Mouse (Mus musculus): Measurements from ENCODE around the gene Ipo4. TPM values are rescaled to one million over a fixed set of nuclear protein-coding genes. Genes with fewer than 3 reads are reported as not detected.

Ipo4 gene
- polyA plus RNA-seq, 1 experiment from 2014 or later: 71.1 TPM

DNA sequence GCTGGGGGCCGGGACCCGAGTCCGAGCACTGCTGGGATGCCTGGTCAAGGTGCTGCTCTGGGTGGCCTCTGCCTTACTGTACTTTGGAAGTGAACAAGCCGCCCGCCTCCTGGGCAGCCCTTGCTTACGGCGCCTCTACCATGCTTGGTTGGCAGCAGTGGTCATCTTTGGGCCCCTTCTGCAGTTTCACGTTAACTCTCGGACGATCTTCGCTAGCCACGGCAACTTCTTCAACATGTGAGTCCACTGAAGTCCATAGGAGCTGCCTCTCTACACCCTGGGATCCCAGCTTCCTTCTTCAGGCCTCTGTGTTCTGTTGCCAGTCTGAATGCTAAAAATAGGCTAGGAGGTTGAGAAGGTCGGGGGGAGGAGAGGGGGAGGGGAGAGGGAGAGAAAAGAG lies 60.0 kb downstream of the Ipo4 start:
- Histone ChIP-seq H3K4me3 (ENCODE audit: low read length) (no peak overlapping the region), H3K4me2 (ENCODE audit: low read depth, low read length) (no peak overlapping the region), H3K4me1 (ENCODE audit: control insufficient read depth, insufficient read depth, low read length) (peaks cover 15% of the 10 kb centered on the region), H3K9me3 (ENCODE audit: control insufficient read depth, low read length) (no peaks in the 10 kb centered on the region), H3K27ac (ENCODE audit: low read length) (no peak overlapping the region), H3K36me3 (ENCODE audit: control insufficient read depth, insufficient read depth, low read length) (peaks cover 8% of the 10 kb centered on the region), H3K9ac (ENCODE audit: low read depth, low read length) (no peak overlapping the region), H3K27me3 (replicated peaks; ENCODE audit: control insufficient read depth, insufficient read depth, low read length) (no peaks in the 10 kb centered on the region)
- ATAC-seq: no peak
- WGBS: 73% methylated on average over 13 of the region's 13 CpGs

Other genes with a start within 250 kb of the Ipo4 start
- 165 and 167 TPM in 2 replicates for gene Dhrs4, start 157.2 kb downstream of the Ipo4 start, polyA plus RNA-seq (2015; fragmentation: Nextera tagmentation; extraction: Ambion mirVana)
- 1.0 TPM in 2 replicates for gene Carmil3, start 145.3 kb downstream of the Ipo4 start, polyA plus RNA-seq (2015; fragmentation: Nextera tagmentation; extraction: Ambion mirVana)
- gene Cpne6, start 125.5 kb downstream of the Ipo4 start, polyA plus RNA-seq (2015; fragmentation: Nextera tagmentation; extraction: Ambion mirVana): 0.61 TPM in 2 replicates
- gene Nrl, start 111.0 kb downstream of the Ipo4 start, polyA plus RNA-seq (2015; fragmentation: Nextera tagmentation; extraction: Ambion mirVana): not detected in 2 replicates
- 46.2 and 51.8 TPM in 2 replicates for gene Pck2, start 95.7 kb downstream of the Ipo4 start, polyA plus RNA-seq (2015; fragmentation: Nextera tagmentation; extraction: Ambion mirVana)
- 102 and 104 TPM in 2 replicates for gene Dcaf11, start 76.0 kb downstream of the Ipo4 start, polyA plus RNA-seq (2015; fragmentation: Nextera tagmentation; extraction: Ambion mirVana)
- gene A730061H03Rik, start 75.6 kb downstream of the Ipo4 start, polyA plus RNA-seq (2015; fragmentation: Nextera tagmentation; extraction: Ambion mirVana): 2.0 and 2.2 TPM in 2 replicates
- gene Fitm1, start 60.3 kb downstream of the Ipo4 start, polyA plus RNA-seq (2015; fragmentation: Nextera tagmentation; extraction: Ambion mirVana): 0.18 and 0.28 TPM in 2 replicates
- gene Psme1, start 57.8 kb downstream of the Ipo4 start, polyA plus RNA-seq (2015; fragmentation: Nextera tagmentation; extraction: Ambion mirVana): 217 and 224 TPM in 2 replicates
- gene Emc9, start 50.7 kb downstream of the Ipo4 start, polyA plus RNA-seq (2015; fragmentation: Nextera tagmentation; extraction: Ambion mirVana): 14.0 and 15.6 TPM in 2 replicates
- 347 and 368 TPM in 2 replicates for gene Psme2, start 44.8 kb downstream of the Ipo4 start, polyA plus RNA-seq (2015; fragmentation: Nextera tagmentation; extraction: Ambion mirVana)
- 19.0 and 19.8 TPM in 2 replicates for gene Rnf31, start 44.2 kb downstream of the Ipo4 start, polyA plus RNA-seq (2015; fragmentation: Nextera tagmentation; extraction: Ambion mirVana)
- gene Irf9, start 32.4 kb downstream of the Ipo4 start, polyA plus RNA-seq (2015; fragmentation: Nextera tagmentation; extraction: Ambion mirVana): 11.6 and 12.9 TPM in 2 replicates
- gene Rec8, start 17.9 kb downstream of the Ipo4 start, polyA plus RNA-seq (2015; fragmentation: Nextera tagmentation; extraction: Ambion mirVana): 13.1 and 13.9 TPM in 2 replicates
- gene Gm49378, start 1.9 kb upstream of the Ipo4 start, polyA plus RNA-seq (2015; fragmentation: Nextera tagmentation; extraction: Ambion mirVana): 0.53 and 0.70 TPM in 2 replicates
- 131 and 133 TPM in 2 replicates for gene Tm9sf1, start 7.8 kb upstream of the Ipo4 start, polyA plus RNA-seq (2015; fragmentation: Nextera tagmentation; extraction: Ambion mirVana)
- 1.0 and 1.3 TPM in 2 replicates for gene Tssk4, start 14.2 kb upstream of the Ipo4 start, polyA plus RNA-seq (2015; fragmentation: Nextera tagmentation; extraction: Ambion mirVana)
- gene Mdp1, start 24.6 kb upstream of the Ipo4 start, polyA plus RNA-seq (2015; fragmentation: Nextera tagmentation; extraction: Ambion mirVana): 65.6 and 70.7 TPM in 2 replicates
- gene Gmpr2, start 36.0 kb upstream of the Ipo4 start, polyA plus RNA-seq (2015; fragmentation: Nextera tagmentation; extraction: Ambion mirVana): 52.3 and 58.4 TPM in 2 replicates
- 464 and 495 TPM in 2 replicates for gene Nedd8, start 36.2 kb upstream of the Ipo4 start, polyA plus RNA-seq (2015; fragmentation: Nextera tagmentation; extraction: Ambion mirVana)
- gene Tinf2, start 45.9 kb upstream of the Ipo4 start, polyA plus RNA-seq (2015; fragmentation: Nextera tagmentation; extraction: Ambion mirVana): 32.6 and 37.1 TPM in 2 replicates
- gene Tgm1, start 78.0 kb upstream of the Ipo4 start, polyA plus RNA-seq (2015; fragmentation: Nextera tagmentation; extraction: Ambion mirVana): 0.75 and 1.4 TPM in 2 replicates
- 36.9 and 37.5 TPM in 2 replicates for gene Rabggta, start 86.3 kb upstream of the Ipo4 start, polyA plus RNA-seq (2015; fragmentation: Nextera tagmentation; extraction: Ambion mirVana)
- 151 and 173 TPM in 2 replicates for gene Dhrs1, start 109.7 kb upstream of the Ipo4 start, polyA plus RNA-seq (2015; fragmentation: Nextera tagmentation; extraction: Ambion mirVana)
- gene Nop9, start 109.7 kb upstream of the Ipo4 start, polyA plus RNA-seq (2015; fragmentation: Nextera tagmentation; extraction: Ambion mirVana): 28.3 and 33.6 TPM in 2 replicates
- 118 and 152 TPM in 2 replicates for gene Cideb, start 122.5 kb upstream of the Ipo4 start, polyA plus RNA-seq (2015; fragmentation: Nextera tagmentation; extraction: Ambion mirVana)
- 0.35 and 0.82 TPM in 2 replicates for gene Ltb4r2, start 125.5 kb upstream of the Ipo4 start, polyA plus RNA-seq (2015; fragmentation: Nextera tagmentation; extraction: Ambion mirVana)
- 1.0 and 1.1 TPM in 2 replicates for gene Ltb4r1, start 130.0 kb upstream of the Ipo4 start, polyA plus RNA-seq (2015; fragmentation: Nextera tagmentation; extraction: Ambion mirVana)
- gene Adcy4, start 148.1 kb upstream of the Ipo4 start, polyA plus RNA-seq (2015; fragmentation: Nextera tagmentation; extraction: Ambion mirVana): 6.5 and 6.6 TPM in 2 replicates
- 51.2 and 55.8 TPM in 2 replicates for gene Ripk3, start 152.9 kb upstream of the Ipo4 start, polyA plus RNA-seq (2015; fragmentation: Nextera tagmentation; extraction: Ambion mirVana)
- gene Nfatc4, start 187.2 kb upstream of the Ipo4 start, polyA plus RNA-seq (2015; fragmentation: Nextera tagmentation; extraction: Ambion mirVana): 21.1 and 21.2 TPM in 2 replicates
- gene Nynrin, start 218.1 kb upstream of the Ipo4 start, polyA plus RNA-seq (2015; fragmentation: Nextera tagmentation; extraction: Ambion mirVana): 12.6 and 13.6 TPM in 2 replicates
- gene Cbln3, start 248.4 kb upstream of the Ipo4 start, polyA plus RNA-seq (2015; fragmentation: Nextera tagmentation; extraction: Ambion mirVana): 0.17 and 0.27 TPM in 2 replicates
- gene Khnyn, start 249.0 kb upstream of the Ipo4 start, polyA plus RNA-seq (2015; fragmentation: Nextera tagmentation; extraction: Ambion mirVana): 12.5 and 13.6 TPM in 2 replicates